Mouse (Mus musculus): ENCODE results near the gene Pgap1.

The Pgap1 gene

GRCm38 (mm10) chr1:54557301-54558229 is at the start of gene Pgap1:
Gene Pgap1, minus strand, starts transcription at chr1:54557684.
- peak; percentile 91 for DNase-seq

- no peak for DNase-seq
Observed at GRCm38 (mm10) chr1:54606936-54607335, 49.5 kb upstream of the Pgap1 start.

- no peak for DNase-seq
Observed at GRCm38 (mm10) chr1:54601692-54602091, 44.2 kb upstream of the Pgap1 start.

GRCm38 (mm10) chr1:54600275-54600674 is 42.8 kb upstream of the Pgap1 start:
- DNase-seq: no peak

GRCm38 (mm10) chr1:54597594-54598217 is 40.2 kb upstream of the Pgap1 start:
- no peak for DNase-seq

GRCm38 (mm10) chr1:54596151-54596550 is 38.7 kb upstream of the Pgap1 start:
- DNase-seq: no peak

- DNase-seq: no peak
Observed at GRCm38 (mm10) chr1:54587076-54587475, 29.6 kb upstream of the Pgap1 start.

GRCm38 (mm10) chr1:54585971-54586555 is 28.6 kb upstream of the Pgap1 start:
- no peak for DNase-seq

- no peak for DNase-seq
Observed at GRCm38 (mm10) chr1:54585278-54585846, 27.9 kb upstream of the Pgap1 start.

- no peak for DNase-seq
Observed at GRCm38 (mm10) chr1:54584588-54585277, 27.2 kb upstream of the Pgap1 start.

- no peak for DNase-seq
Observed at GRCm38 (mm10) chr1:54578358-54579184, 21.1 kb upstream of the Pgap1 start.

GRCm38 (mm10) chr1:54569102-54569501 is 11.6 kb upstream of the Pgap1 start:
- DNase-seq: no peak

- no peak for DNase-seq
Observed at GRCm38 (mm10) chr1:54563923-54564322, 6.4 kb upstream of the Pgap1 start.

- no peak for DNase-seq
Observed at GRCm38 (mm10) chr1:54556586-54557221, 780 bp downstream of the Pgap1 start.

GRCm38 (mm10) chr1:54555364-54556140 is 1.9 kb downstream of the Pgap1 start:
- no peak for DNase-seq

- no peak for DNase-seq
Observed at GRCm38 (mm10) chr1:54552621-54553020, 4.9 kb downstream of the Pgap1 start.

GRCm38 (mm10) chr1:54545200-54545599 is 12.3 kb downstream of the Pgap1 start:
- no peak for DNase-seq

GRCm38 (mm10) chr1:54542920-54543319 is 14.6 kb downstream of the Pgap1 start:
- DNase-seq: no peak

- DNase-seq: no peak
Observed at GRCm38 (mm10) chr1:54531170-54531569, 26.3 kb downstream of the Pgap1 start.

GRCm38 (mm10) chr1:54523717-54524116 is 33.8 kb downstream of the Pgap1 start:
- DNase-seq: no peak

All from right cerebral cortex, postnatal 14 days (tissue).